Mouse (Mus musculus) stomach, postnatal 0 days (tissue): ENCODE results near the gene Cd93.

Experiments
- CTCF ChIP-seq: IDR thresholded peaks from 2 replicates; pipeline ENCODE4 v1.5.1; 2016; ENCODE audit warnings: antibody characterized with exemption, low read depth, mild to moderate bottlenecking, moderate library complexity
- EP300 ChIP-seq: optimal IDR thresholded peaks from 2 replicates; pipeline ENCODE3; 2016; ENCODE audit warnings: antibody characterized with exemption

GRCm38 (mm10) chr2:148439691-148440276, 3.6 kb downstream of the Cd93 start:
- TF ChIP-seq EP300: no peak
- no peak for TF ChIP-seq CTCF
